Comparison of ENCODE assay signal across 10 mouse cellular contexts in the genomic region with DNA sequence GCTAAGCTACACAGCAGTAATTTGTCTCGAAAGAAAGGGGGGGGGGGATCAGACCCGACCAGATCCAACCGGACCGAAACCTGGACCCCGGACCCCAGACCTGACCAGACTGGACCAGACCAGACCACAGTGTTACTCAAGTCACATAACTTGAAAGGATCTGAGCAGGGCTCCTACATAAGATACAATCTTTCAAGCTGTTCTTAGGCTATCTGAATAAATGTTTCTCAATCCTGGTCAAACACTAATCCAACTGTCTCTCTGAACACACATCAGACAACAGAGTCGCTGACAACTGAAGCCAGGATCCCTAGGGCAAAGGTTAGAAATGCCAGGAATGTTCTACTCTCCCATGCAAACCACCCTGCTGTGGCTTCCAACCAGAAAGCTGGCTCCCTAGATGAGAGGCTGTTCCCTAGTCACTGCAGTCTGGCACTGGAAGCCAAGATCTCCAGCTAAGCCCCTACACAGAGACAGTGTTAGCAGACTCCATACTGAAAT. TPM values are rescaled to one million over a fixed set of nuclear protein-coding genes. Genes with fewer than 3 reads are reported as not detected.
DNase-seq lines count a peak whose midpoint lies in the region; ATAC-seq and TF ChIP-seq lines count a peak whose summit lies in the region.
"Had no signal": no experiment of that assay in that cellular context is flagged by ENCODE, and none has a peak within 500 bp of the region (broad histone marks: within the 10 kb centered on the region; RNA-seq: fewer than 3 reads in every experiment).

No protein-coding gene starts in this region.

- no peaks in the 10 kb centered on the region for H3K36me3 ChIP-seq in kidney, embryonic 15.5 days
- no peaks in the 10 kb centered on the region for H3K36me3 ChIP-seq in stomach, postnatal 0 days (ENCODE audit: control insufficient read depth, insufficient read depth, low read length)
- H3K36me3 ChIP-seq: embryonic facial prominence, embryonic 15.5 days; hindbrain, embryonic 15.5 days had no signal

- WGBS in cerebellum, adult 2 months = 72% methylated on average over 6 of the region's 6 CpGs
- WGBS in kidney, embryonic 15.5 days = 78% methylated on average over 6 of the region's 6 CpGs
- 68% methylated on average over 6 of the region's 6 CpGs for WGBS in stomach, postnatal 0 days

- no peaks in the 10 kb centered on the region for H3K27me3 ChIP-seq in cerebellum, adult 2 months (ENCODE audit: control insufficient read depth, insufficient read depth, low read length)
- no peaks in the 10 kb centered on the region for H3K27me3 ChIP-seq in kidney, embryonic 15.5 days
- no peaks in the 10 kb centered on the region for H3K27me3 ChIP-seq in stomach, postnatal 0 days (ENCODE audit: control insufficient read depth, insufficient read depth, low read length)
- H3K27me3 ChIP-seq: embryonic facial prominence, embryonic 15.5 days; hindbrain, embryonic 15.5 days had no signal

- ATAC-seq in frontal cortex, adult (ENCODE audit: low TSS enrichment) = peak; percentile 53
- peak; percentile 76 for ATAC-seq in kidney, embryonic 15.5 days (replicated peaks; ENCODE audit: low FRiP score)
- ATAC-seq in stomach, postnatal 0 days (ENCODE audit: low FRiP score, low TSS enrichment) = no peak
- no peak for ATAC-seq in megakaryocyte, adult 5-6 weeks (ENCODE audit: poor library complexity, severe bottlenecking)

- no peaks in the 10 kb centered on the region for H3K9me3 ChIP-seq in kidney, embryonic 15.5 days (replicated peaks)
- no peaks in the 10 kb centered on the region for H3K9me3 ChIP-seq in stomach, postnatal 0 days (ENCODE audit: control insufficient read depth, low read length)
- H3K9me3 ChIP-seq: embryonic facial prominence, embryonic 15.5 days; hindbrain, embryonic 15.5 days had no signal

- peaks cover 4% of the 10 kb centered on the region for H3K4me1 ChIP-seq in cerebellum, adult 2 months (ENCODE audit: control insufficient read depth, insufficient read depth, low read length)
- 0 out of 2 replicates have a peak, but pooled peaks cover 5% of the 10 kb centered on the region for H3K4me1 ChIP-seq in kidney, embryonic 15.5 days
- H3K4me1 ChIP-seq in stomach, postnatal 0 days (replicated peaks; ENCODE audit: control insufficient read depth, insufficient read depth) = no peaks in the 10 kb centered on the region

- no peak overlapping the region for H3K4me3 ChIP-seq in cerebellum, adult 2 months (replicated peaks; ENCODE audit: insufficient read depth, low read depth, low read length)
- H3K4me3 ChIP-seq in kidney, embryonic 15.5 days (replicated peaks) = no peak overlapping the region
- H3K4me3 ChIP-seq in stomach, postnatal 0 days (ENCODE audit: low read depth, low read length) = no peak overlapping the region
- H3K4me3 ChIP-seq: embryonic facial prominence, embryonic 15.5 days; hindbrain, embryonic 15.5 days had no signal

- no peak for TF ChIP-seq POLR2A in cerebellum, adult 2 months (IDR thresholded peaks at IDR 0.05; ENCODE audit: borderline replicate concordance, insufficient read depth, low read length)

- no peak for DNase-seq in frontal cortex, postnatal 14 days (ENCODE audit: low spot score in 2 of 2)
- DNase-seq in cerebellum, adult 2 months = peak; percentile 40 to 59
- peak; percentile 38 for DNase-seq in lung, postnatal 10 days
- DNase-seq in stomach, postnatal 0 days (ENCODE audit: low spot score) = no peak
- no peak for DNase-seq in T-cell, adult 2 months (ENCODE audit: low spot score)

- no peak overlapping the region for H3K4me2 ChIP-seq in kidney, embryonic 15.5 days
- no peak overlapping the region for H3K4me2 ChIP-seq in stomach, postnatal 0 days (replicated peaks; ENCODE audit: low read depth)
- H3K4me2 ChIP-seq: embryonic facial prominence, embryonic 15.5 days; hindbrain, embryonic 15.5 days had no signal

- TF ChIP-seq EP300 in stomach, postnatal 0 days (optimal IDR thresholded peaks at IDR 0.05) = no peak

- H3K9ac ChIP-seq in kidney, embryonic 15.5 days = no peak overlapping the region
- no peak overlapping the region for H3K9ac ChIP-seq in stomach, postnatal 0 days (ENCODE audit: low read length)
- H3K9ac ChIP-seq: embryonic facial prominence, embryonic 15.5 days; hindbrain, embryonic 15.5 days had no signal

- H3K27ac ChIP-seq in cerebellum, adult 2 months (ENCODE audit: insufficient read depth, low read length) = no peak overlapping the region
- H3K27ac ChIP-seq in kidney, embryonic 15.5 days = no peak overlapping the region
- H3K27ac ChIP-seq in stomach, postnatal 0 days (replicated peaks) = no peak overlapping the region
- H3K27ac ChIP-seq: embryonic facial prominence, embryonic 15.5 days; hindbrain, embryonic 15.5 days had no signal

- no peak for TF ChIP-seq CTCF in cerebellum, adult 2 months (IDR thresholded peaks at IDR 0.05; ENCODE audit: borderline replicate concordance, insufficient read depth, low read depth, low read length)
- TF ChIP-seq CTCF in stomach, postnatal 0 days (IDR thresholded peaks at IDR 0.05; ENCODE audit: low read depth) = no peak

RNA-seq across cellular contexts. Expression of a gene that starts 24.5 kb away (rescaled TPM):
- 29.3 and 30.5 TPM in 2 replicates for polyA plus RNA-seq in cerebellum, adult 2 months (2012; rRNA removed)
- polyA plus RNA-seq in kidney, embryonic 15.5 days (2015; fragmentation: Nextera tagmentation; extraction: Ambion mirVana) = 5.4 TPM in 2 replicates
- 2.3 and 2.4 TPM in 2 replicates for polyA plus RNA-seq in stomach, postnatal 0 days (2015; fragmentation: Nextera tagmentation; extraction: Ambion mirVana)
- total RNA-seq in megakaryocyte, adult 5-6 weeks (2015) = 17.0 and 17.1 TPM in 2 replicates
- 16.4 and 20.5 TPM in 2 replicates for total RNA-seq in megakaryocyte, adult 5-6 weeks (2017)

Comparison
In these comparisons a context has a peak if more than half of its experiments do, and no peak if none do; other contexts are left out.
1. ATAC-seq: peak in frontal cortex, adult (single experiment) and kidney, embryonic 15.5 days (single experiment); none in stomach, postnatal 0 days (single experiment) and megakaryocyte, adult 5-6 weeks (single experiment).
2. DNase-seq: peak in cerebellum, adult 2 months (2 of 2) and lung, postnatal 10 days (single experiment); none in frontal cortex, postnatal 14 days (0 of 2), stomach, postnatal 0 days (single experiment) and T-cell, adult 2 months (single experiment).